Mouse (Mus musculus): ENCODE measurements around the gene Tm6sf1.
"Not testable (repeated sequence)": the region's sequence is repeated elsewhere in the genome, so short reads cannot be mapped to it uniquely, and the experiment has no call there.

Gene Tm6sf1

GRCm38 (mm10) chr7:81858968-81859721 is at the start of gene Tm6sf1:
Tm6sf1 (plus strand) TSS chr7:81859001.
- no peak for DNase-seq (ENCODE audit: low spot score in 2 of 2)

- DNase-seq (ENCODE audit: low spot score in 2 of 2) = no peak
Measured at GRCm38 (mm10) chr7:81824906-81825305, 33.9 kb upstream of the Tm6sf1 start.

- DNase-seq (ENCODE audit: low spot score in 2 of 2) = no peak
Measured at GRCm38 (mm10) chr7:81825381-81825780, 33.4 kb upstream of the Tm6sf1 start.

- DNase-seq (ENCODE audit: low spot score in 2 of 2) = no peak
Measured at GRCm38 (mm10) chr7:81827806-81828667, 30.8 kb upstream of the Tm6sf1 start.

- DNase-seq (ENCODE audit: low spot score in 2 of 2) = peak; percentile 23 to 39
Measured at GRCm38 (mm10) chr7:81828681-81829378, 30.0 kb upstream of the Tm6sf1 start.

GRCm38 (mm10) chr7:81829379-81829894 is 29.4 kb upstream of the Tm6sf1 start, which contains the start of gene Btbd1:
Btbd1 (minus strand) TSS chr7:81829431.
- peak; percentile 56 to 70 for DNase-seq (ENCODE audit: low spot score in 2 of 2)

- DNase-seq (ENCODE audit: low spot score in 2 of 2) = no peak
Measured at GRCm38 (mm10) chr7:81834847-81835246, 24.0 kb upstream of the Tm6sf1 start.

- no peak for DNase-seq (ENCODE audit: low spot score in 2 of 2)
Measured at GRCm38 (mm10) chr7:81835430-81835829, 23.4 kb upstream of the Tm6sf1 start.

- DNase-seq (ENCODE audit: low spot score in 2 of 2) = not testable (repeated sequence)
Measured at GRCm38 (mm10) chr7:81837771-81838170, 21.0 kb upstream of the Tm6sf1 start.

GRCm38 (mm10) chr7:81839746-81840145 is 19.1 kb upstream of the Tm6sf1 start:
- no peak for DNase-seq (ENCODE audit: low spot score in 2 of 2)

- DNase-seq (ENCODE audit: low spot score in 2 of 2) = no peak
Measured at GRCm38 (mm10) chr7:81840661-81841181, 18.1 kb upstream of the Tm6sf1 start.

GRCm38 (mm10) chr7:81841439-81841838 is 17.4 kb upstream of the Tm6sf1 start:
- no peak for DNase-seq (ENCODE audit: low spot score in 2 of 2)

- no peak for DNase-seq (ENCODE audit: low spot score in 2 of 2)
Measured at GRCm38 (mm10) chr7:81842141-81842540, 16.7 kb upstream of the Tm6sf1 start.

GRCm38 (mm10) chr7:81842998-81843397 is 15.8 kb upstream of the Tm6sf1 start:
- DNase-seq (ENCODE audit: low spot score in 2 of 2) = no peak

GRCm38 (mm10) chr7:81843903-81844302 is 14.9 kb upstream of the Tm6sf1 start:
- DNase-seq (ENCODE audit: low spot score in 2 of 2) = no peak

- DNase-seq (ENCODE audit: low spot score in 2 of 2) = no peak
Measured at GRCm38 (mm10) chr7:81844801-81845200, 14.0 kb upstream of the Tm6sf1 start.

- DNase-seq (ENCODE audit: low spot score in 2 of 2) = no peak
Measured at GRCm38 (mm10) chr7:81845313-81845712, 13.5 kb upstream of the Tm6sf1 start.

- no peak for DNase-seq (ENCODE audit: low spot score in 2 of 2)
Measured at GRCm38 (mm10) chr7:81846008-81846407, 12.8 kb upstream of the Tm6sf1 start.

GRCm38 (mm10) chr7:81847010-81847409 is 11.8 kb upstream of the Tm6sf1 start:
- DNase-seq (ENCODE audit: low spot score in 2 of 2) = no peak

GRCm38 (mm10) chr7:81847777-81848176 is 11.0 kb upstream of the Tm6sf1 start:
- DNase-seq (ENCODE audit: low spot score in 2 of 2) = no peak

- no peak for DNase-seq (ENCODE audit: low spot score in 2 of 2)
Measured at GRCm38 (mm10) chr7:81849214-81849613, 9.6 kb upstream of the Tm6sf1 start.

GRCm38 (mm10) chr7:81849633-81850032 is 9.2 kb upstream of the Tm6sf1 start:
- DNase-seq (ENCODE audit: low spot score in 2 of 2) = no peak

Data from frontal cortex, postnatal 25 days (tissue).